Mouse (Mus musculus) fibroblast of lung, adult 2 months (primary cell): ENCODE data around the gene Pwwp2b.

Experiments used
- DNase-seq: peaks from one replicate; pipeline ENCODE4 v3.0.0-alpha.2; 2011; ENCODE audit warnings: low read depth

Pwwp2b gene

DNA sequence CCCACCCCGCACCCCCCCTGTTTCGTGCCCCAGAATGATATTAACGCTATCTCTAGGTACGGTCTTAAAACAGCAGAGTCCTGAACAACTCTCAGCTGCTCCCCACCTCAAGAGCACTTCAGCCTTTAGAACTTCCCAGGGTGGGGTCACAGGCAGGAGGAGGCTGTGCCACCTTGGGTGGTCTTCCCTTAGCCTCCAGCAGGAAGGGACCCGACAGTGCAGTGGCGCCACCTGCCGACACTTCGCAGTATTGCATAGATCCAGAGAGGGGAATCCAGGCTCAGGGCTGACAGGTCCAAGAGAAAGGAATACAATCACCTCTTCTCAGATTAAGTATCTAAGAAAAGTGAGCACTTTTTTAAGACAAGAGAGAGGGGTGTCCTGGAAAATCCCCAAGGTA, 51.1 kb downstream of the Pwwp2b start:
- no peak for DNase-seq

DNA sequence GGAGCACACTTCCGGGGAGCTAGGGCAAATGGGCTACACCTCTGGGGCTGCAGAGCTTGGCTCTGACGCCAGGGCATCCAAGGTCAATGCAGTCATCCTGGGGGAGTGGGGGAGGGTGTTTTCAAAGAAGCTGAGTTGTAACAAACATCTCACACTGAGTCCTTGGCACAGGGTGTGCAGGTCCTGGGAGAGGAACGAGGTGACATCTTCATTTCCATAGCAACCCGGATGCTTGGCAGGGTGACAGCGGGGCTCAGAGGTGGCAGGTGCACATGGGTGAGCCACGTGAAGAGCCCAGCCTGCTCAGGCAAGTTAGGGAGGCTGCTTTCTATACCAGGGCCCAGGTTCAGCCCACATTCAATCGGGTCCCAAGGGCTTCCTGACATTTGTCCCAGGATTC, 52.1 kb downstream of the Pwwp2b start:
- no peak for DNase-seq

DNA sequence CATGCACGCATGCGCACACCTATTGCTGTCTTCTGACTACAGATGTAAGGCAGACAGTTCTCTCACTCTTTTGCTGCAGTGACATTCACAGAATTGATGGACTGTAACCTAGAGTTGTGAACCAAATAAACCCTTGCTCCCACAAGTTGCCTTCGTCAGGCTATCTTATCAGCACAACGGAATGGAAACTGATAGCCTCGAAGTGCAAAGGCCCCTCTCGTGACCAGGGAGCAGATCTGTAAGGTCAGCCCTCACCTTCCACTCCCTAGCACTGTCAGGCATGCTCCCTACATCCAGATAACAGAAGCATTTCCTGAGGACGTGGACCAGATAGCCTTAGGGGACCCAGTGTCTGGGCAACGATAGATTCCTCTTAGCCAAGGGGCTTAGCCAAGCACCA, 53.2 kb downstream of the Pwwp2b start:
- DNase-seq = no peak

DNA sequence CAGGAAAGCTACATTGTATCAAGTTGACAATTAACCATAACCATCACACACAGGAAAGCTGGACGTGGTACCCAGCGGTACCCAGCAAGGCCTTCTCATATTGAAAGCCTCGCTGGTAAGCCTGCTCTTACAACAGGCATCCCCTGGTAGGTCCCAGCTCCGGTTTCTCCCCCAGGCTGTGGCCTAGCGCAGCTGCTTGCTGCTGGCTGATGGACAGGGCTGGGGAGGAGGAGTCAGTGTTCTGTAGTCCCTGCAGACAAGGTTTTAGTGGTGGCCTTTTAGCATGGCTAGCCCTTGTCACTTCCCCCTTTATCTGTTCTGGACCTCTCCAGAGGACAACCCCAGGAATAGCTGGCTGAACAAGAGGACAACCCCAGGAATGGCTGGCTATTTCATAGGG, 54.0 kb downstream of the Pwwp2b start:
- no peak for DNase-seq

DNA sequence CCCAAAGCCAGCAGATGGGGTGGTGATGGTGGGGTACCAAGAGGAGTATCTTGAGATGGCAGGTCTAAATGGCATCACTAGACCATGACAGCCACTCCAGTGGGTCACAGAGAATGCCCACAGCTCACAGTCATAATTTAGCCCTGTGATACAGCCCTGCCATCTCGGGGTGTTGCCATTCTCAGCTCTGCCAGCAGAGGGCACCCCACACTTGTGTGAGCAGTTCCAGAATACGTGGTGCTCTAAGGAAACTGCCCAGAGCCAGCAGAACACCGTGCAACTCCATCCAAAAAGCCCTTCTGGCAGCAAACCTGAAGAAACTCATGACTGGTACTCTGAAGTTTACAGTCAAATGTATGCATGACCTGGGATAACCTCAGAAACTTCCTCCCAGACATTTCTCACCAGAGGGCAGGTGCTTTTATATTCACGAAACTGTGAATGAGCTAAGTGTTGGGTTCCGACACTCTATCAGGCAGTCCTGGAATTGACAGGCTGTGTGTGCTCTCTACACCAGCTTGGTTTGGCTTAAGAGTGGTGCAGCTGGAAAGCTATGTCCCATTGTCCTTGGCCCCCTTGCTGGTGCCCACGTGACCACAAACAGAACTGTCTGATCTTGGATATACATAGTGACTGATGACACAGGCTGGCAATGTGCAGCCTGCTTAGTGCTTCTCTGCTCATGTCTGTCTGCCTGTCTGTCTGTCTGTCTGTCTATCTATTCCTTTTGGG, 55.2 kb downstream of the Pwwp2b start:
- no peak for DNase-seq

DNA sequence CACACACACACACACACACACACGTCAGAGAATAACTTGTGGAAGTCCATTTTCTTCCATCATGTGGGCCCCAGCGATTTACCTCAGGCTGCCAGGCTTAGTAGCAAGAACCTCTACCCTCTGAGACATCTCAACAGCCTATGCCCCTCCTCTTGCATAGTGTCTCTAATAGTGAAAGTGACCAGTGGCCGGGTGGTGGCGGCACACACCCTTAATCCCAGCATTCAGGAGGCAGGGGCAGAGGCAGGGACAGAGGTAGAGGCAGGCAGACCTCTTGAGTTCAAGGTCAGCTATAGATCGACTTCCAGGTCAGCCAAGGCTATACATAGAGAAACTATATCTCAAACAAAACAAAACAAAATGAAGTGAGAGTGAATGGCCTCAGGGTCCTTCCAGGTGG, 56.0 kb downstream of the Pwwp2b start:
- DNase-seq = no peak

- no peak for DNase-seq
These were observed 58.8 kb downstream of the Pwwp2b start for GRCm38 (mm10) chr7:139307056-139307455.

DNA sequence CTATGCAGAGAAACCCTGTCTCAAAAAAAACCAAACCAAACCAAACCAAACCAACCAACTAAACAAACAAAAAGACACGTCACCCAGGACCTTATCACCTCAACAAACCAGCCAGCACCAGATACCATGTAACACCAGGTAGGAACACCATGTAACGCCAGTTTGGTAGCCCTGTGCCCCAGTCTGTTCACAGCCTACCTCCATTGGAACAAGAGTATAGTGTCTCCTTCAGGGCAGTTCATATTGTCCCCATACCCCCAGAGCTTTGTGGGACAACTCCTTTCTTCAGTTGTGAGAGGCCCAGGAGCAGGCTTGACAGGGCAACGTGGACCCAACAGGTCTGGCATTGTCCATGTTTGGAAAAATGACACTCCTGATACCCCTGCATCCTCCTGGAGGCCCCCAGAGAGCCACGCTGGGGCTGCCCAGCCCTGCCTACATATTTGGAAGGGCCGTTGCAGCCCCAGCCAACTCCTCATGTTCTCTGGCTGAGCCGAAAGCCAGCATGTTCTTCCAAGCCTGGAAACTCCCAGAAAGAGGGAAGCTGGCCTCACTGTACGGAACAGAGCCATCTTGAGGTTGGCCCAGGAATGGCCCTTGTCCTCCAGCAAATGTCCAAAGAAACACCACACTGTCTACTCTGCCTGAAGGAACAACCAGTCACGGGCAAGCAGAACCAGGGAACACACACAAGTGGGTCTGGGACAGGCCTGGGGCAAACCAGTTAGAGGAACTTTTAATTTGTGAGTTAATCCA, 60.0 kb downstream of the Pwwp2b start:
- DNase-seq = no peak

DNA sequence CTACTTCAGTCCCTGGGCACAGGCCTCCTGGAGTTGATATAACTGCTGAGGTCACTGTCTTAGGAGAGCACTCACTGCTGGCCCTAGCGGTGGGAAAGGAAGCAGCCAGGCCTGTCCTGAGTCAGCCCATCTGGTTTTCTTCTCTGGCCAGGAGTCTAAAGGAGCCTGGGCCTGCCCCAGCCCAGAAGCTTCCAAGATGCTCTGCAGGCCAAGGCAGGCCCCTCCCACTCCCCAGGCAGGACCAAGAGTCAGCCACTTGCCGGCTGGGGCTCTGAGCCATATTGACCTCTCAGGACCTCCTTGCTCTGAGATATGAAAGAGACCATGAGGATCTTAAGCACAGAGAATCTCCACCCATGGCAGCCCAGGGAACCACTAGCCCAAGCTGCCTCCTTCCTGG, 60.8 kb downstream of the Pwwp2b start:
- peak; percentile 57 for DNase-seq

GRCm38 (mm10) chr7:139310487-139310951, 62.2 kb downstream of the Pwwp2b start:
- DNase-seq = no peak

GRCm38 (mm10) chr7:139312686-139313085, 64.4 kb downstream of the Pwwp2b start:
- no peak for DNase-seq

DNA sequence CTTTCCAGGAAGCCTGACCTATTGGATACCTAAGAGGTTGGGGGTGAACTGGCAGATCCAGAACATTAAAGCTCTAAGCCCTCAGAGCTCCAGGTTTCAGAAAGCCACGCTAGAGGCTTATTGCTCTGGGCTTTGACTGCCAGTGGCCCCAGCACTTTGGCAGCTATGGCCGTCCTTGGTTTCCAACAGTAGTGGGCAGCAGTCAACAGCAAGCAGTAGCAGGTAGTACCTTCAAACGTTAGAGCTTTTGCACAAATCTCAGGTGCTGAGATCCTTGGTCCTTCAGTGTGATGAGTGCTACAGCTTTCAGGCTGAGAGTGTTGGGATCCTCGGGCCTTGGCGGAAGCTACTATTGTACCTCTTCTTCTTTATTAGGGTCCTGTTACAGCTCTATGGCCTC, 65.1 kb downstream of the Pwwp2b start:
- DNase-seq = no peak

GRCm38 (mm10) chr7:139314716-139315115, 66.4 kb downstream of the Pwwp2b start:
- no peak for DNase-seq

GRCm38 (mm10) chr7:139319006-139319411, 70.7 kb downstream of the Pwwp2b start:
- DNase-seq = no peak
